Mouse (Mus musculus) lung, postnatal 25 days (tissue): ENCODE results near the gene Rspo4.

Experiments
- DNase-seq: peaks from one replicate; pipeline ENCODE4 v3.0.0; 2022; ENCODE audit warnings: low spot score

The Rspo4 gene

DNA sequence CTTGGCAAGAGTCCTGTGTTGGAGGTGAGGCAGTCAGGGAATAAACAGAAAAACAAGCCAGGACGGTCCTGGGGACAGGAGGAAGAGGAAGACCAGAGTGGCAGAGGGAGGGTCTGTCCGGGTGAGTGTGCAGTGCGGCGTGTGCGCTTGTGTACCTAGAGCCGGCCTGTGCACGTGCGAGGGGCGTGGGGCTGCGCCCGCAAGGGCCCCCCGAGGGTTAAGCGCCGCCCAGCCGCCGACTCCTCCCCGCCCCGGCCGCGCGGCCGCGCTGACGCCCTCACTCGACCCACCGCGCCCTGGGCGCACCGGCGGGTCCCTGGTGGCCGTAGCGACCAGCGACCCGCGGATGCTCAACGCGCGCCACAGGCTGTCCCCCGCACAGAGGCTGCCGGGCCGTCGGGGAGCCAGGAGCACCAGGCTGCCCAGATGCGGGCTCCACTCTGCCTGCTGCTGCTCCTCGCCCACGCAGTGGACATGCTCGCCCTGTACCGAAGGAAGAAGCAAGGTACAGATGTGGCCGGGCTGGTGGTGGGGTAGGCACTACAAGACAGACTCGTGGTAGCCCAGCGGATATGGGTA lies at the start of gene Rspo4:
TSS of gene Rspo4 (plus strand) at position 280 of the 579 bp plus-strand sequence.
- DNase-seq: no peak

DNA sequence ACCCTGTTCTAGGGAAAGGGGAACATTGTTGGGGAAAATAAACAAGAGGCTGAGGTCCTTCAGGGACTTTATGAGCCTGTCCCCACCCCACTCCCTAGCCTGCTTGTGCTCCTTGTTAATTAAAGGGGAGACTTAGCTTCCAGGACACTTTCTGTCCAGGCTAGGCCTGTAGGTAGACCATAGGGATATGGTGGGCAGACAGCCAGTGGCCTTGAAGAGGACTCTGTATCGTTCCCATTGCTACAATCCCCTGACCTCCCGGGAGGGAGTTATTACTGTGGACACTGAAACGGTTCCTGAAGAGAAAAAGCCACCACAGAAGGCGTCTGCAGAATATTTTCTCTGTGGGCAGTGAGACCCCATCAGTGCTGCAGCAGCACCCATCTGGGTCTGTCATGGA lies 27.1 kb upstream of the Rspo4 start:
- DNase-seq: no peak

DNA sequence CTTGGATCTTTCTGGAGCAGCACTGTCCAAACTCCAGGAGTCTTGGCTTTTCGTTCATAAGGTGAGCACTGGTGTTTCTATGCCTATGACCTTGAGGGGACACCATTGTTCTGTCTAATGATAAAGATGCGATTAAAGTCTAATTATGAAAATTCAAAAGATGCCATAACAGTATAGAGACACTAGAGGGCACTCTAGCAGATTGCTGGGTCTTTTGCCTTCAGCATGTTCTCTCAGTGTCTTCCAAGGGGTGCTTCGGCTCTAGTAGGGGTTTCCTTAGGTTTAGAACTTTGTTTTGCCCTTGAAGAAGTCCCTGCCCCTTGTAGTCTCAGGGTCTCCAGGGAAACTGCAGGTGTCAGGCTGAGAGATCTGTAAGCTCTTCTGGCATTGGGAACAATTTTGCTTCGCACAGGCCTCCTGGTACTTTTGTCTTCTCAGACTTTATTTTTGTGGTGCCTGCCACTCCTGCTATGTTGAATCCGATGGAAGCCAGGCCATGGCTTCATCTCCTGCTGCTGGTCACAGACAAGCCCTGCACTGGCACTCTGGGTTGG lies 19.6 kb downstream of the Rspo4 start:
- DNase-seq: no peak

DNA sequence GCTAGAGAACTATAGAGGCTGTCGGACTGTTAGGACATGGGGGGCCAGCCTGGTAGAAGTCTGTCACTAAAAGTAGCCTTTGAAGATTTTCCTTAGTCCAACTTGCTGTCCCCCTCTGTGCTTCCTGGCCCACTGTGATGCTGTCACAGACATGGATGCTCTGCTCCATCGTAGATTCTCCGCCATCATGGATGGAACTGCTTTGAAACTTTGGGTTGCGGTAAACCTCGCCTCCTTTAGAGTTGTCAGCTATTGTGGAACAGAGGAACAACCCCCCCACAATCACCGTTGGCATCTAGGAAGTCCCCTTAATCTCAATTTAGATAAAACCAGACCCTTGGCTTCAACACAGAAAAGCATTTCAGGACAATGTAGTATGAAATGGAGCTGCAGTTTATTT lies 22.2 kb downstream of the Rspo4 start:
- DNase-seq: no peak

- no peak for DNase-seq
Measured at GRCm38 (mm10) chr2:151866487-151866886, 23.8 kb downstream of the Rspo4 start.

GRCm38 (mm10) chr2:151868196-151868595 lies 25.5 kb downstream of the Rspo4 start:
- no peak for DNase-seq

GRCm38 (mm10) chr2:151874551-151874950 lies 31.8 kb downstream of the Rspo4 start:
- peak; percentile 8 for DNase-seq

- peak; percentile 31 for DNase-seq
Measured at GRCm38 (mm10) chr2:151876012-151876485, 33.3 kb downstream of the Rspo4 start.

GRCm38 (mm10) chr2:151878645-151879044 lies 35.9 kb downstream of the Rspo4 start:
- DNase-seq: no peak

- no peak for DNase-seq
Measured at GRCm38 (mm10) chr2:151879760-151880159, 37.0 kb downstream of the Rspo4 start.

- no peak for DNase-seq
Measured at GRCm38 (mm10) chr2:151891031-151891430, 48.3 kb downstream of the Rspo4 start.

DNA sequence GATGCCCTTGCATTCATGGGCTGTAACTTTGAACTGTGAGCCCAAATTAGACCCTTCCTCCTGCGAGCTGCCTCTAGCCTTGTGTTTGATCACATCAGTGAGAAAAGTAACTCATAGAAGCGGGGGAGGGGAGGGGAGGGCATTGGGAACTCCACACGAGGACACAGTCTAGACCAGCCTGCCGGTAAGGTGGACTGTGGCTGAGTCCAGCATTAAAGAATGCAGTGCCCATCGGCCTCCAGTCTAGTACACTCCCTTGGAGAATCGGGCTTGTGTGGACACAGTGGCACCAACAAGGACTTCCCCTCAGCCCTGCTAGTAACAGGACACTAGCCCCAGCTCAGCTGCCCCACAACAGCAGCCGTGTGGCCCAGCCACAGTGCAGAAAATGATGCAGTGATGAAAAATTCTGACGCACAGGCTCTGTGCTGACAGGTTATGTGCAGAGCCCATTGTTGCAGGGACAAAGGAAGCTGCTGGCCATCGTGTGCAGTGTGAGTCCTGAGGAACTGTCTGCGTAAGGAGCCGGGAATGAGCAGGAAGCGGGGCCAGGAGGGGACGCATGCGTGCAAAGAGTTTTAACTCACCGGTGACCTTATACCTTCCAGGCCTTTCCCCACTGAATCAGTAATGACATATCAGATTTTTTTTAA lies 50.5 kb downstream of the Rspo4 start:
- DNase-seq: no peak

DNA sequence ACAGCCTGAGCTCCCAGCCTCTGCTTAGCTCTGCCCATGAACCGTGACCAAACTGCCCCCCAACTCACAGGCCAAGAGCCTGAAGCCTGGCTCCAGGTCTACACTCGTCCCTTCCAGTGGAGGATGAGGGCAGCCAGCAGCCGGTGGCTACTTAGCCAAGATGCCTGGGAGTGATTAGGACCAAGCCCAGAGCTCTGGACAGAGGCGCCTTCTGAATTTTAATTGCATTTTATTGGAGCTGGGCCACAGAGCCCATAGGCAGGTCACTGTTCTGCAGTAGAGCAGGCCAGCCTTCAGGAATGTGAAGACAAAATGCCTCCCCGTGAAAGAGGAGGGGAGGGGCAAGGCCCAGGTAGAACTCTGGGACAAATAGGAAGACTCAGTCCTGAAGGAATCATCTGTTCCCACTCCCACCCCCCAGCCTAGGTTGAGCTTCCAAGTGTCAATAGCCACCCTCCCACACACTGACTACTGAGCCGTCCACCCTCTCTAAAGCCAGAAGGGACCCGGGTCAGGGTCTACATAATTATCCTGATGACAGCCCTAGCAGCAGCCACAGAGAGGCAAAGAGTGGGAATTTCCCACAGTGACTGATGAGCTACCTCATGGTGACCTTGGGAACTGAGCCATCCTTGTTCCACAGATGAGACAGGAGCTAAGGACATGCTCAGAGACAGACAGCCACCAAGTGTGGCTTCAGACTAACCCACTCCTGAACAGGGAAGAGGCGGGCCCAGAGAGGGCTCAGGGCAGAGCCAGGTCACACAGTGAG lies 51.7 kb downstream of the Rspo4 start:
- no peak for DNase-seq

DNA sequence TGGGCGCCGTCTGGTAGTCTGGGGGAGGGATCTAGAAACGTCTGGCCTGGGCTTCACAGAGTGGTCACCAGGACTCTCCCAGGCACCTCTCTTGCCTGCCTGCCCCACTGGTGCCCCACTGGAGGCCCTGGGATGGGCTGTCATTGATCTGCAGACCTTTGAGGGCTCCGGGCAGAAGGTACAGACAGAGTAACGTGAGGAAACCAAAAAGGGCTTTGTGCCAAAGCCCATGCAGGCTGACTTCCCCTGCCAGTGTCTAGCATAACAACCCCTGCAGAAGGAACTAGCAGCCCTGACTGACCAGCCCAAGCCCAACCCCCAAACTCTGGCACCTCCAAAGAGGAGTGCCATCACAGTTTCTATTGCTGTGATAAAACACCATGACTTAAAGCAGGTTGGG lies 53.2 kb downstream of the Rspo4 start:
- no peak for DNase-seq

GRCm38 (mm10) chr2:151898106-151898505 lies 55.4 kb downstream of the Rspo4 start:
- no peak for DNase-seq

GRCm38 (mm10) chr2:151900845-151901244 lies 58.1 kb downstream of the Rspo4 start:
- no peak for DNase-seq

GRCm38 (mm10) chr2:151903267-151903666 lies 60.5 kb downstream of the Rspo4 start:
- no peak for DNase-seq

- DNase-seq: no peak
Measured at GRCm38 (mm10) chr2:151903933-151904332, 61.2 kb downstream of the Rspo4 start.

DNA sequence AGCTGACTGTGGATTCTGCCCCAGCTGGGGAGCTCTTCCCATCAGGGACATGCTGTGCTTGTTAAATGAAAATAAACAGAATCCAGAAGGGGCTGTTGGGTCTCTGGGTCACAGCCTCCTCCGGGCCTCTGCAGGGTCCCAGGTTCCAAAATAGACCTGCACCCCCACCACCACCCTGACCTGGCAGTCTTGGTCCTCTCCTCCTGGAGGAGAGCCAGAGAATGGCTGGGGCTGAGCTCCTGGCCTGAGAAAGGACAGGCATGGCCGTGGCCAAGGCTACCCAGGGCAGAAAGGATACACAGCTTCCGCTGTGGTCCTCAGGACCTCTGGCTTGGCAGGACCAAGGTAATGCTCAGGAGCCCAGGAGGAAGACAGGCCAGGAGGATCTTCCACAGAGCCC lies 61.9 kb downstream of the Rspo4 start:
- no peak for DNase-seq

- no peak for DNase-seq
Measured at GRCm38 (mm10) chr2:151907020-151907419, 64.3 kb downstream of the Rspo4 start.

GRCm38 (mm10) chr2:151909386-151909785 lies 66.7 kb downstream of the Rspo4 start:
- no peak for DNase-seq

- DNase-seq: no peak
Measured at GRCm38 (mm10) chr2:151910498-151910897, 67.8 kb downstream of the Rspo4 start.
